Mouse (Mus musculus) liver, postnatal 0 days (tissue): Measurements from ENCODE around the gene Amph. TPM values are rescaled to one million over a fixed set of nuclear protein-coding genes. Genes with fewer than 3 reads are reported as not detected.

Experiments used
- ATAC-seq: fragments of 200-750 bp; cut with Nextera tagmentation; 2 replicates; pipeline ENCODE4 v1.8.0; 2017; ENCODE audit warnings: mild to moderate bottlenecking, moderate library complexity
- DNase-seq: peaks from one replicate; pipeline ENCODE4 v3.0.0-alpha.2; 2016
- H3K27ac ChIP-seq: fragments of 300-500 bp; sonication (generic); 2 replicates; pipeline ENCODE4 v1.5.1; 2014; ENCODE audit warnings: antibody characterized with exemption, moderate library complexity, mild to moderate bottlenecking, low read depth
- H3K27me3 ChIP-seq: fragments of 300-500 bp; sonication (generic); 2 replicates; pipeline ENCODE4 v1.6.1; 2014; ENCODE audit warnings: low read length, control low read depth, mixed read lengths; ENCODE audit not compliant: insufficient read depth
- H3K36me3 ChIP-seq: fragments of 300-500 bp; sonication (generic); replicated peaks from 2 replicates; pipeline ENCODE4 v1.6.1; 2014; ENCODE audit warnings: mild to moderate bottlenecking, control low read depth, low read length, moderate library complexity, mixed read lengths; ENCODE audit not compliant: insufficient read depth
- H3K4me1 ChIP-seq: fragments of 300-500 bp; sonication (generic); 2 replicates; pipeline ENCODE4 v1.6.1; 2014; ENCODE audit warnings: antibody characterized with exemption, mild to moderate bottlenecking, control low read depth; ENCODE audit not compliant: insufficient read depth
- H3K4me2 ChIP-seq: fragments of 300-500 bp; sonication (generic); 2 replicates; pipeline ENCODE4 v1.6.1; 2014; ENCODE audit warnings: low read depth, mild to moderate bottlenecking, low read length, moderate library complexity, mixed read lengths
- H3K4me3 ChIP-seq: fragments of 300-500 bp; sonication (generic); 2 replicates; pipeline ENCODE4 v1.5.1; 2014; ENCODE audit warnings: low read depth, low read length
- H3K9ac ChIP-seq: fragments of 300-500 bp; sonication (generic); replicated peaks from 2 replicates; pipeline ENCODE4 v1.6.1; 2014; ENCODE audit warnings: mild to moderate bottlenecking, moderate library complexity
- H3K9me3 ChIP-seq: fragments of 300-500 bp; sonication (generic); 2 replicates; pipeline ENCODE4 v1.6.1; 2016; ENCODE audit warnings: mild to moderate bottlenecking, control low read depth, low read length, mixed read lengths
- CTCF ChIP-seq: sonication (generic); IDR thresholded peaks from 2 replicates; pipeline ENCODE4 v1.5.1; 2016; ENCODE audit warnings: antibody characterized with exemption, low read depth
- EP300 ChIP-seq: IDR thresholded peaks from 2 replicates; pipeline ENCODE4 v1.6.1; 2016; ENCODE audit warnings: antibody characterized with exemption, low read depth, mild to moderate bottlenecking
- WGBS: fragments of 180-500 bp; shearing (Covaris S2); extraction: QIAGEN DNeasy Blood & Tissue Kit; methylation state at CpG from one replicate; pipeline ENCODE4 v1.1.7; 2014; ENCODE audit not compliant: insufficient replicate concordance; 5-methylcytosine and 5-hydroxymethylcytosine counted together
- polyA plus RNA-seq: library from polyadenylated mRNA; unstranded; fragments of >200 nt; fragmentation: Nextera tagmentation; extraction: Ambion mirVana; gene quantifications from 2 replicates; pipeline ENCODE4 v1.2.1, GENCODE M21; 2015

The Amph gene
- polyA plus RNA-seq, 1 experiment from 2014 or later: 0.04 TPM

- Histone ChIP-seq H3K4me1 (no peaks in the 10 kb centered on the region; the same call in 1 of the 2 replicates), H3K9me3 (no peaks in the 10 kb centered on the region), H3K9ac (no peak overlapping the region), H3K4me2 (no peak overlapping the region), H3K4me3 (no peak overlapping the region), H3K27me3 (no peaks in the 10 kb centered on the region), H3K36me3 (no peaks in the 10 kb centered on the region), H3K27ac (no peak overlapping the region)
- no peak for ATAC-seq
- TF ChIP-seq CTCF (no peak), EP300 (peak; percentile 21; the same call in 1 of the 2 replicates)
- DNase-seq: no peak
- 26% methylated on average over 6 of the region's 6 CpGs for WGBS
Measured at GRCm38 (mm10) chr13:19190052-19190451, 242.0 kb downstream of the Amph start.

GRCm38 (mm10) chr13:19194803-19195202, 246.8 kb downstream of the Amph start:
- Histone ChIP-seq H3K4me3 (no peak overlapping the region), H3K9ac (no peak overlapping the region), H3K4me1 (no peaks in the 10 kb centered on the region), H3K4me2 (no peak overlapping the region), H3K9me3 (no peaks in the 10 kb centered on the region), H3K36me3 (no peaks in the 10 kb centered on the region), H3K27me3 (no peaks in the 10 kb centered on the region), H3K27ac (no peak overlapping the region)
- no peak for DNase-seq
- WGBS: 82% methylated on average over 4 of the region's 4 CpGs
- TF ChIP-seq EP300 (peak; percentile 37), CTCF (no peak)
- 0 out of 2 replicates have a peak, but pooled peaks have one; percentile 29 for ATAC-seq

- 43% methylated on average over 1 of the region's 1 CpGs for WGBS
- ATAC-seq (no peak), DNase-seq (no peak)
Measured at GRCm38 (mm10) chr13:19195456-19195855, 247.5 kb downstream of the Amph start.

More at GRCm38 (mm10) chr13:19195456-19195855, 247.5 kb downstream of the Amph start:
- Histone ChIP-seq H3K9me3 (no peaks in the 10 kb centered on the region), H3K36me3 (no peaks in the 10 kb centered on the region), H3K4me2 (no peak overlapping the region), H3K27me3 (no peaks in the 10 kb centered on the region), H3K27ac (no peak overlapping the region), H3K4me1 (no peaks in the 10 kb centered on the region), H3K9ac (no peak overlapping the region), H3K4me3 (no peak overlapping the region)
- no peak for TF ChIP-seq CTCF
- no peak for TF ChIP-seq EP300

Other genes with a start within 250 kb of the Amph start
- 16.7 and 17.0 TPM in 2 replicates for gene Vps41, start 230.9 kb upstream of the Amph start, polyA plus RNA-seq